Mouse (Mus musculus) cortical plate, adult 2 months (tissue): ENCODE results near the gene Prr5l.

Source experiments
- CTCF ChIP-seq: fragments of 200-500 bp; IDR thresholded peaks from 2 replicates; pipeline ENCODE4 v1.5.1; 2011; ENCODE audit warnings: mild to moderate bottlenecking, control low read depth, low read length; ENCODE audit not compliant: insufficient read depth; ENCODE audit errors: extremely low read depth
- POLR2A ChIP-seq: fragments of 200-500 bp; IDR thresholded peaks from 2 replicates; pipeline ENCODE4 v1.6.1; 2011; ENCODE audit warnings: mild to moderate bottlenecking, low read length, control low read depth; ENCODE audit not compliant: insufficient read depth; ENCODE audit errors: extremely low read depth

- no peak for TF ChIP-seq CTCF
- TF ChIP-seq POLR2A: no peak
Measured at GRCm38 (mm10) chr2:101688011-101688410, 194.8 kb downstream of the Prr5l start.
